Mouse (Mus musculus) midbrain, embryonic 11.5 days (tissue): ENCODE data around the gene Mylk. TPM values are rescaled to one million over a fixed set of nuclear protein-coding genes. Genes with fewer than 3 reads are reported as not detected.

Experiments
- ATAC-seq: fragments of 200-750 bp; cut with Nextera tagmentation; 2 replicates; pipeline ENCODE4 v1.8.0; 2017; ENCODE audit warnings: moderate TSS enrichment, moderate library complexity; ENCODE audit not compliant: low FRiP score
- DNase-seq: peaks from one replicate; pipeline ENCODE4 v3.0.0; 2015; ENCODE audit warnings: low spot score; ENCODE audit errors: missing footprints
- H3K27ac ChIP-seq: fragments of 300-500 bp; sonication (generic); 2 replicates; pipeline ENCODE4 v1.5.1; 2014; ENCODE audit warnings: low read depth, low read length
- H3K27me3 ChIP-seq: fragments of 300-500 bp; sonication (generic); 2 replicates; pipeline ENCODE4 v1.6.1; 2014; ENCODE audit warnings: mild to moderate bottlenecking, low read length, moderate library complexity, mixed read lengths; ENCODE audit not compliant: control insufficient read depth, insufficient read depth
- H3K36me3 ChIP-seq: fragments of 300-500 bp; sonication (generic); 2 replicates; pipeline ENCODE4 v1.6.1; 2014; ENCODE audit warnings: mild to moderate bottlenecking, low read length, moderate library complexity, mixed read lengths; ENCODE audit not compliant: control insufficient read depth, insufficient read depth
- H3K4me1 ChIP-seq: fragments of 300-500 bp; sonication (generic); 2 replicates; pipeline ENCODE4 v1.6.1; 2014; ENCODE audit warnings: low read length; ENCODE audit not compliant: control insufficient read depth, insufficient read depth
- H3K4me2 ChIP-seq: fragments of 300-500 bp; sonication (generic); 2 replicates; pipeline ENCODE4 v1.6.1; 2014; ENCODE audit warnings: mild to moderate bottlenecking, moderate library complexity
- H3K4me3 ChIP-seq: fragments of 300-500 bp; sonication (generic); 2 replicates; pipeline ENCODE4 v1.5.1; 2014; ENCODE audit warnings: low read depth, low read length
- H3K9ac ChIP-seq: fragments of 300-500 bp; sonication (generic); 2 replicates; pipeline ENCODE4 v1.6.1; 2014; ENCODE audit warnings: low read length
- H3K9me3 ChIP-seq: fragments of 300-500 bp; sonication (generic); 2 replicates; pipeline ENCODE4 v1.6.1; 2016; ENCODE audit warnings: low read length; ENCODE audit not compliant: control insufficient read depth
- WGBS: fragments of 180-500 bp; shearing (Covaris S2); extraction: QIAGEN DNeasy Blood & Tissue Kit; methylation state at CpG from one replicate; pipeline ENCODE4 v1.1.7; 2014; 5-methylcytosine and 5-hydroxymethylcytosine counted together
- polyA plus RNA-seq: library from polyadenylated mRNA; unstranded; fragments of >200 nt; fragmentation: Nextera tagmentation; extraction: Ambion mirVana; gene quantifications from 2 replicates; pipeline ENCODE4 v1.2.1, GENCODE M21; 2014

Mylk gene
- polyA plus RNA-seq, 1 experiment from 2014 or later = 6.9 TPM

DNA sequence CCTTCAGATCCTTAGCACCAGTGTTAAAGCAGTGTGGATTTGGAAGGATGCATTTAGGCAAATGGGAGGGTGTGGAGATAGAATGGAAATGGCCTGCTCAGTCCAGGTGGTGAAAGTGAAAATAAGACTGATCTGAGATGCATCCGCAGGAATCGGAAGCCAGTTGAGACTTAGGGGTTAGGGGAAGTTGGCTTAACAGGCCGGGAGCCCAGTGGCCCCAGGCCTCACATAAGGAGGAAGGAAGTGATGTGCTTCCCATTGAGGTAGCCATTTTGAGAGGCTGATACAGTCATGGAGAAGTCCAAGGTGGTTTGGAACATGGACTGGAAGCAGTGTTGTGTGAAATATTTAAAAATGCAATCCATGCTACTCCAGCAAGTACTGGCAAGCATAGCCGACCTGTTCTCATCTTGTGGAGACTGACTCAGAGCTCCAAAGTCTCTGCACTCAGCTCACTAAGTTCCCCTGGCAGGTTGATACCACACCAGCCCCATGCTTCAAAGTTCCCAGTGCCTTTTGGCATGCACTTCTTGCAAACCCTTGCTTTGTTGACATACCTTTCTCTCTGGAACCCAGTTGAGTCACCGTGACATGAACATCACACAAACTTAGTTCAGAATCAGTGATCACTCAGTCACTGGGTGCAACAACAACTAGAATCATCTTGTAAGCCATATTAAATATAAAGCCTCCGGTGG, 302.4 kb downstream of the Mylk start:
- H3K4me3 ChIP-seq = no peak overlapping the region
- no peaks in the 10 kb centered on the region; the same call in 1 of the 2 replicates for H3K27me3 ChIP-seq
- 90% methylated on average over 6 of the region's 6 CpGs for WGBS
- no peaks in the 10 kb centered on the region for H3K9me3 ChIP-seq
- ATAC-seq (no peak), DNase-seq (peak; percentile 78)
- H3K4me1 ChIP-seq = no peaks in the 10 kb centered on the region; the same call in 1 of the 2 replicates
- H3K9ac ChIP-seq = no peak overlapping the region
- H3K4me2 ChIP-seq = no peak overlapping the region
- H3K27ac ChIP-seq = no peak overlapping the region
- no peaks in the 10 kb centered on the region for H3K36me3 ChIP-seq

DNA sequence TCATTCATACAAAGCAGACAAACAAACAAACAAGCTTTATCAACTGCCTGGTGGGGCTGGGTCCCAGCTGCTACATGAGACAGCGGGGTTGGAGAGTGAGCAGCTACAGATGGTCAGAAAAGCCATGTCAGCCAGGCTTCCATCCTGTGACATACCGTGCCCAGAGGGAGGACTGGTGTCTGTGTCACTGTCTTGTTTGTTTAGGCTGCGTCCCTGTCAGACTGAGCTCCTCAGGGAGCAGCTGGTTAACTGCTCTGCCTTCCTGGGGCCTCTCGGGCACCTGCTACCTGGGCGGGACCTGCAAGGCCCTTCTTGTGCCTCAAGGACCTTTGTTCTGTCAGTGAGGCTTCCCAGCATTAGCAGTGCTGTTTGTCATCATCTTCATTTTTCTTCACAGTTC, 306.1 kb downstream of the Mylk start:
- Histone ChIP-seq H3K9me3 (no peaks in the 10 kb centered on the region), H3K36me3 (no peaks in the 10 kb centered on the region), H3K4me2 (no peak overlapping the region), H3K27ac (no peak overlapping the region; the same call in 1 of the 2 replicates), H3K4me1 (no peaks in the 10 kb centered on the region; the same call in 1 of the 2 replicates), H3K27me3 (no peaks in the 10 kb centered on the region; the same call in 1 of the 2 replicates), H3K9ac (no peak overlapping the region), H3K4me3 (no peak overlapping the region)
- DNase-seq (peak; percentile 81), ATAC-seq (peak; percentile 66; the same call in 1 of the 2 replicates)
- 70% methylated on average over 5 of the region's 5 CpGs for WGBS

Other genes starting within 250 kb of the Mylk start
- 15.5 and 16.8 TPM in 2 replicates for gene Kalrn, start 171.7 kb upstream of the Mylk start, polyA plus RNA-seq
- gene Ropn1, start 95.3 kb upstream of the Mylk start, polyA plus RNA-seq = not detected in 2 replicates
- 11.1 and 11.2 TPM in 2 replicates for gene Ccdc14, start 54.6 kb upstream of the Mylk start, polyA plus RNA-seq